Mouse (Mus musculus): ENCODE measurements at regions not wholly inside any gene's neighbourhood (a gene's known extent, or its start where the extent isn't known, plus 50 kb on each side); places are given as distances from the start of the nearest gene placed in this dataset.
A peak's percentile ranks its signal among the peaks of the same experiment; 100 is the strongest.
"Not testable (repeated sequence)": the region's sequence is repeated elsewhere in the genome, so short reads cannot be mapped to it uniquely, and the experiment has no call there.

DNA sequence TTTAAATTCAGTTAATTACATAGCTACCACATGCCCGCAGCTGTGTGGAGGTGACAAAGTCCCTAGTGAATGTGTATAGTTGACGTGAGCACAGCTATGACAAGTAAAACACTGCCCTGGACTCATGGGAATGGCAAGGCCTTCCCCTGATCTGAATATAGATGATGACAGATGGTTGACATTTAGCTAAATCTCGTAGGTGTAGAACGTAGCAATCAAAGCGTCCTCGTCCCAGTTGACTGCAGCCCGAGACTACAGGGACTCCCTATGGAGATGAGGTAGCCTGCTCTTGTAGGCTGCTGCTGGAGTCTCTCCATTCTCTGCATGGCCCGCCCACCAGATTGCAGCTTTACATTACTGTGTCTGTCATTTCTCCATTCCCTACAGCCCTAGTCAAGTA, 107.0 kb upstream of the Slc1a3 start:
- 54% methylated on average over 8 of the region's 8 CpGs for WGBS

DNA sequence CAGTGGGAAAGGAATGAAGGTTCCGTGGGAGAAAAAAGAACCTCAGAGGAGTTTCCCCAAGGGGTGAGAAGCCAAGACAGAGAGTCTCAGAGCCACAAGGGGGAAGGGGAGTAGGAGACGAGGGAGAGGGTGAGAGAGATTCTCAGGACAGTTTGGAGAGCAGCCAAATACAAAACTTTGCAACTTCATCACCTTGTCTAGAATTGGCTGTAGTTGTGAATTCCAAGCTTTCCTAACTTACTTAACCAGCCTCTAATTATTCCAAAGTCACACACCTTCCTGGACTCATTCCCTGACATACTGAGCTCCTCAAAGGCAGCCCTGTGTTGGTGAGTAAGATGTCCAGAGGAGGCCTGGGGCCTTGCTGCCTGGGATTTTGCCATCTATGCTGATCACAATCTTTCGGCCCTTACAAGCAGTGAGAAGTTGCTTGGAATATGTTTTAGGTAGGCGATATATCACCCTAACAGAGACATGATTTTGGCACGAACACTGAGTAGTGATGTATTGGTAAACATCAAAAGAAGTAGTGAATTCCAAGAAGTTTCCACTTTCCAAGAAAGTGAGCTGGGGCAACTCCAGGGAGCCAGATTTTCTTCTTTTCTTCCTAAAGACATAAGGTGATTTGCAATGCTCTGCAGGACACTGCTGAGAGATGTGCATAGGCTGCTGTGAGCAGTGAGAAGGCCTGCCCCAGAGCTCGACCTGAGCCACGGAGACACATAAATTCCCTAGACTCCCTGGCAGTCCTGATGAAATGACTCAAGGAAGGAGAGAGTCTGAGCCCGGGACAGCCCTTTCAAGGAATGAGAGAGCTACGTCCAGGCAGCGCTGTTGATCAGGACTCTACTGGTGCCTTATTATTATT, 106.2 kb upstream of the Slc1a3 start:
- ATAC-seq (ENCODE audit: low FRiP score) = peak; percentile 24; the same call in 1 of the 2 replicates
- H3K9me3 ChIP-seq (replicated peaks) = no peaks in the 10 kb centered on the region
- WGBS = 52% methylated on average over 10 of the region's 10 CpGs

More for the DNA sequence above, 107.0 kb upstream of the Slc1a3 start:
- H3K9me3 ChIP-seq (replicated peaks) = no peaks in the 10 kb centered on the region
- H3K4me1 ChIP-seq = peaks cover 15% of the 10 kb centered on the region
- H3K9ac ChIP-seq = no peak overlapping the region
- no peak overlapping the region for H3K27ac ChIP-seq
- H3K4me3 ChIP-seq = no peak overlapping the region
- ATAC-seq (ENCODE audit: low FRiP score) = peak; percentile 37
- no peaks in the 10 kb centered on the region for H3K27me3 ChIP-seq
- no peak overlapping the region for H3K4me2 ChIP-seq (replicated peaks)
- no peaks in the 10 kb centered on the region for H3K36me3 ChIP-seq

DNA sequence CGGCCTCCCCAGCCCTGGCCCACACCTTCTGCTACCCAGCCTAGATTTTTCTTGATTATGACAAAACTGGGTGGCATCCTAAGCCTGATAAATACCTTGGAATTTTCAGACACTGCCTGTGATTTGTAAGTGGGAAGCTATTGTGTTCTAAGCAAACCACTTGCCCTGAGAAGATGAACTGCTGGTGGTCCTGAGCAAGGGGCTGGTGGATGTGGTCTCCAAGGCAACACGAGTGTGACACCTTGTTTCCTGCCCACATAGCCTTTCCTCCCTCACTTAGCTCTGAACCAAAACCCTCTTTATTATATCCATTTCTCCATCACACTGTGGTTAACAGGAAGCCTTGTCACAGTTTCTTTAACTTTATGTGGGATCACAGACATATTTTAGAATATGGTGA, 105.4 kb upstream of the Slc1a3 start:
- H3K4me3 ChIP-seq = no peak overlapping the region
- WGBS = 65% methylated on average over 2 of the region's 2 CpGs
- no peak overlapping the region for H3K9ac ChIP-seq
- H3K27me3 ChIP-seq = no peaks in the 10 kb centered on the region
- no peaks in the 10 kb centered on the region for H3K36me3 ChIP-seq
- no peak overlapping the region for H3K4me2 ChIP-seq (replicated peaks)
- no peak for ATAC-seq (ENCODE audit: low FRiP score)
- no peaks in the 10 kb centered on the region for H3K9me3 ChIP-seq (replicated peaks)
- peaks cover 15% of the 10 kb centered on the region for H3K4me1 ChIP-seq
- no peak overlapping the region for H3K27ac ChIP-seq

More for the DNA sequence above, 106.2 kb upstream of the Slc1a3 start:
- no peaks in the 10 kb centered on the region for H3K36me3 ChIP-seq
- H3K9ac ChIP-seq = no peak overlapping the region
- no peaks in the 10 kb centered on the region for H3K27me3 ChIP-seq
- H3K4me3 ChIP-seq = no peak overlapping the region
- no peak overlapping the region for H3K4me2 ChIP-seq (replicated peaks)
- H3K27ac ChIP-seq = no peak overlapping the region
- H3K4me1 ChIP-seq = peaks cover 15% of the 10 kb centered on the region

DNA sequence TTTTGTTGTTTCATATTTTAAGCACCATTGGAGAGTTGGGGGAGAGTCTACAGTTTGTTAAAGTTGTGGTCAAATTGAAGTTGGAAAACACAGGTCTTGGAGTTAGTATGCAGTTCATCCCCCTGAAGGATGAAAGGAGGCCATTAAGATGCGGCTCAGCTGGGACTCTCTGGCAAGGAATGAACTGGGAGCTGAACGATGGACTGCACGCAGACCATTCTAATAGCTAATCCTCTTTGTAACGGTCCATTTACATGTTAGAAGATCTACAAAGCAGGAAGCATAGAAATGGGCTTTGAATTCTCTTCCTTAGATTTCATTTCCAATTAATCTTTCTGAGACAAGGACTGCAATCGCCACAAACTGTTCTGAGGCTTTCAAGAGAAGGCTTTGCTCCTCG, 104.7 kb upstream of the Slc1a3 start:
- Histone ChIP-seq H3K9me3 (replicated peaks) (no peaks in the 10 kb centered on the region), H3K4me3 (no peak overlapping the region), H3K4me2 (replicated peaks) (no peak overlapping the region), H3K27me3 (no peaks in the 10 kb centered on the region), H3K27ac (no peak overlapping the region), H3K4me1 (peaks cover 15% of the 10 kb centered on the region), H3K36me3 (no peaks in the 10 kb centered on the region), H3K9ac (no peak overlapping the region)
- WGBS = 43% methylated on average over 6 of the region's 6 CpGs
- ATAC-seq (ENCODE audit: low FRiP score) = peak; percentile 76

DNA sequence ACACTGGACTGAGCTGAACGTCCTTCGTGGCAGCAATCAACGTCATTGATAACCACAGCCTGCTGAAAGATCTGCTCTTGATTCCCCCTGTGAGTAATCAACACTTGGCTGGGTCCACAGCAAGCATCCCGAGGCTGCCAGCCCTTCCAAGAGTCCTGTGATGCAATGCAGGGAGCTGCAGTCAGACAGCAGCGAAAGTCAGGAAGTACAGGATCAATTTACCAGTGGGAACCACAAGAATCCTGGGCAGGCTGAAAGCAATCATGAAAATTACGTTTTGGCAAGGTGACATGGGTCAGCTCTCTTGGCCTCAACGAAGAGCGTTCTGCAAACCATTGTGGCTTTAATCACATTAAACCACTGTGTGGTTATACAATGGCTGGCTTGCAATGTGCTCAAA, 95.8 kb upstream of the Slc1a3 start:
- no peak overlapping the region for H3K4me2 ChIP-seq (replicated peaks)
- 67% methylated on average over 8 of the region's 8 CpGs for WGBS

DNA sequence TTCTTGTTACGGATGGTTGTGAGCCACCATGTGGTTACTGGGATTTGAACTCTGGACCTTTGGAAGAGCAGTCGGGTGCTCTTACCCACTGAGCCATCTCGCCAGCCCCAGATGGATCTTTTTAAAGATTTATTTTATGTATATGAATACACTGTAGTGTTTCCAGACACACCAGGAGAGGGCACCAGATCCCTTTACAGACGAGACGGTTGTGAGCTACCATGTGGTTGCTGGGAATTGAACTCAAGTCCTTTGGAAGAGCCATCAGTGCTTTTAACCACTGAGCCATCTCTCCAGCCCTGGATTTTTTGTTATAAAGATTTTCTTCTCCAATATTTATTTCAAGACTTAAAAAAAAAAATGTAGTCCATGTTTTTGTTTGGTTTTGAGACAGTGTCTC, 95.0 kb upstream of the Slc1a3 start:
- 87% methylated on average over 5 of the region's 5 CpGs for WGBS
- not testable (repeated sequence) for H3K27ac ChIP-seq; ATAC-seq (ENCODE audit: low FRiP score); H3K27me3 ChIP-seq; H3K9me3 ChIP-seq (replicated peaks); H3K4me3 ChIP-seq; H3K4me2 ChIP-seq (replicated peaks); H3K36me3 ChIP-seq; H3K9ac ChIP-seq; H3K4me1 ChIP-seq

More for the DNA sequence above, 95.8 kb upstream of the Slc1a3 start:
- no peak overlapping the region for H3K4me3 ChIP-seq
- no peaks in the 10 kb centered on the region for H3K9me3 ChIP-seq (replicated peaks)
- ATAC-seq (ENCODE audit: low FRiP score) = no peak
- H3K4me1 ChIP-seq = no peaks in the 10 kb centered on the region
- no peak overlapping the region for H3K9ac ChIP-seq
- H3K27me3 ChIP-seq = no peaks in the 10 kb centered on the region
- no peak overlapping the region for H3K27ac ChIP-seq
- no peaks in the 10 kb centered on the region for H3K36me3 ChIP-seq

DNA sequence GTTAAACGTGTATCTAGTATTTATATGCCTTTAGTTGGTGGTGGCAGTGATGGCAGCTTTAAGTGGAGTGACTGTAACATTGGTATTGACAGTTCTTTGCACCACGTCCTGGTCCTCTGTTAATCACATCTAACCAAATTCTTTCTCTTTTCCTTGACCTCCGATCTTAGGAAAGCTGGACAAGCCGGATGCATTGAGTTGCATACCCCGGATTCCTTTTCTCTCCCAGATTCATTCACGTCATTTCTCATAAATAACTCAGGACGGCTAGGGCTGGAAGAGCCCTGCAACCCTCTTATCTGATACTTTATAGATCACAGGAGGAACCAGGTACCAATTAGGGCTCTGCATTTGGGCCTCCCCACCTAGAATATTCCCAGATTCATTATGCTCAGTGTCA, 91.5 kb upstream of the Slc1a3 start:
- H3K4me2 ChIP-seq (replicated peaks) = no peak overlapping the region
- no peaks in the 10 kb centered on the region for H3K9me3 ChIP-seq (replicated peaks)
- H3K9ac ChIP-seq = no peak overlapping the region
- H3K27me3 ChIP-seq = no peaks in the 10 kb centered on the region
- H3K27ac ChIP-seq = no peak overlapping the region
- H3K4me1 ChIP-seq = no peaks in the 10 kb centered on the region
- no peak for ATAC-seq (ENCODE audit: low FRiP score)
- no peaks in the 10 kb centered on the region for H3K36me3 ChIP-seq
- no peak overlapping the region for H3K4me3 ChIP-seq
- 71% methylated on average over 7 of the region's 7 CpGs for WGBS

DNA sequence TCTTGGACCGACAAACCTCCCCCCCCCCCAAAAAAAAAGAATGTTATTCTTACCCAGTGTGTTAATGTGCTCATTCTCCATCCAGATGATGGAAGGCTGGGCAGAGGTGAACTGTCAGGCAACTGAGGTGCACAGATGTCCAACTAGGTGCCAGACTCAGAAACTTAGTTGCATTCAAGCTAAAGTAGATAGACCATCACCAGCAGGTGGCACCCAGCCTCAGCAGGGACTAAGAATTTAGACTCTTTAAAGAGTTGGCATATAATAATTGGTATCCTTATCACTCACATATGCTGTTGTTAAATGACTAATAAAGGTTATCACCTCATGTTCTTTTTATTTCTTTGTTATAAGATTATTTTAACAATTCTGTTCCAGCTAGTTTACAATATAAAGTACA, 86.5 kb upstream of the Slc1a3 start:
- Histone ChIP-seq H3K4me3 (no peak overlapping the region), H3K4me1 (no peaks in the 10 kb centered on the region)
- 100% methylated on average over 1 of the region's 1 CpGs for WGBS

DNA sequence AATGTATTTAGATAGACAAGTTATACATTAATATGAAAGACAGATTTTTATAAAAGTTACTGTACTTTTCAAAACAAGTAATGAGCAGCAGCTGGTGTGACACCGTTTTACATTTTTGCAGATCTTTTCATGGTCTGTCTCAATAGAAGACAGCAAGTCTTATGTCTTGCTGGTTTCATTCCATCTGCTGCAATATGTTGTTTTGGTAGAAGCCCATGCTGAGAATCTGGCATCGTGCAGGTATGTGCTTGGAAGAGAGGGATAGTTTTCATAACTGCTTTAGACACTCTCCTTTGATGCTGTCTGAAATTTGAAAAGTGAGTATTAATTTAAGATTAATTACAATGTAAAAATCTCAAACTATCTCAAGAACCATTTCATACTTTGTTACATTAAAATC, 81.5 kb upstream of the Slc1a3 start:
- Histone ChIP-seq H3K9ac (no peak overlapping the region), H3K27ac (no peak overlapping the region), H3K4me2 (replicated peaks) (no peak overlapping the region), H3K36me3 (no peaks in the 10 kb centered on the region), H3K4me1 (no peaks in the 10 kb centered on the region), H3K27me3 (no peaks in the 10 kb centered on the region), H3K4me3 (no peak overlapping the region), H3K9me3 (replicated peaks) (no peaks in the 10 kb centered on the region)
- no peak for ATAC-seq (ENCODE audit: low FRiP score)
- 76% methylated on average over 2 of the region's 2 CpGs for WGBS

More for the DNA sequence above, 86.5 kb upstream of the Slc1a3 start:
- H3K27me3 ChIP-seq = no peaks in the 10 kb centered on the region
- no peaks in the 10 kb centered on the region for H3K36me3 ChIP-seq
- no peak overlapping the region for H3K9ac ChIP-seq
- no peaks in the 10 kb centered on the region for H3K9me3 ChIP-seq (replicated peaks)
- ATAC-seq (ENCODE audit: low FRiP score) = no peak
- no peak overlapping the region for H3K4me2 ChIP-seq (replicated peaks)
- H3K27ac ChIP-seq = no peak overlapping the region

DNA sequence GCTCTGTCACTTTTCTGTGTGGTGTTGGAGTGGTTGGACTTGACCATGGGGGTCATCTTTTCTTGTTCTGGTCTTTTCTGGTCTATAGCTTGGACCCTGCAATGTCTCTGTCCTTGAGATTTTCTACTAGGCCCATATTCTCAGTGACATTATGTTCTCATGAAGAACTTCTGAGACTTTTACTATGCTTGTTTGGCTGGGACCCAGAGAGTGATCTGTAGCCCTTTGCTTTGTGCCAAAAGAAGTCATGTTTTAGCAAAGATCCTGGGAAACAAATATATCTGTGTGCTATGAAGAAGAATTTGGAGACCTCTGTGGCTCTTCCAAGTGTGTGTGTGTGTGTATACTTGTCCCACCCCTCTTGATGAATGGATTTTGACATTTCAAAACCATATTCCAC, 79.4 kb upstream of the Slc1a3 start:
- no peaks in the 10 kb centered on the region for H3K9me3 ChIP-seq (replicated peaks)
- H3K27ac ChIP-seq = no peak overlapping the region
- no peak overlapping the region for H3K4me3 ChIP-seq
- no peaks in the 10 kb centered on the region for H3K36me3 ChIP-seq
- H3K9ac ChIP-seq = no peak overlapping the region
- no peak overlapping the region for H3K4me2 ChIP-seq (replicated peaks)
- no peak for ATAC-seq (ENCODE audit: low FRiP score)
- H3K27me3 ChIP-seq = no peaks in the 10 kb centered on the region
- 0 out of 2 replicates have a peak, but pooled peaks cover 2% of the 10 kb centered on the region for H3K4me1 ChIP-seq

DNA sequence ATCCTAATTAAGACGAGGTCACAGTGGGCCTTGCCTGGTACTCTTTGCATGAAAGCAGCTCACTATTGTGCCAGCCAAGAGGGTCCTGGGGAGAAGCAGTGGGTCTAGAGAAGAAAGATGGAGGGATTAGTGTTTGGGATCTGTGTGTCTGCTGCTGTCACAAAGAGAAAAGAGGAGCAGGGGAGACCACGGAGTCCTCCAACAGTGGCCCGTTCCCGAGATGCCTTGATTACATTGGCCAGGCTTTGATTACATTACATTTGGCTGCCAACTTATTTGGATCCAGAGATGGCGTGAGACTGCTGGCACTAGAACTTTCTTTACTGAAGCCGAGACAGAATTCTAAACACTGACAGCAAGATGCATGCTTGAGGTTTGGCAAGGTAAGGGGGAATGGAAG, 78.4 kb upstream of the Slc1a3 start:
- Histone ChIP-seq H3K36me3 (no peaks in the 10 kb centered on the region), H3K4me1 (0 out of 2 replicates have a peak, but pooled peaks cover 2% of the 10 kb centered on the region), H3K4me3 (no peak overlapping the region), H3K9ac (no peak overlapping the region), H3K9me3 (replicated peaks) (no peaks in the 10 kb centered on the region), H3K27me3 (no peaks in the 10 kb centered on the region), H3K27ac (no peak overlapping the region), H3K4me2 (replicated peaks) (no peak overlapping the region)
- ATAC-seq (ENCODE audit: low FRiP score) = no peak
- 75% methylated on average over 6 of the region's 6 CpGs for WGBS

DNA sequence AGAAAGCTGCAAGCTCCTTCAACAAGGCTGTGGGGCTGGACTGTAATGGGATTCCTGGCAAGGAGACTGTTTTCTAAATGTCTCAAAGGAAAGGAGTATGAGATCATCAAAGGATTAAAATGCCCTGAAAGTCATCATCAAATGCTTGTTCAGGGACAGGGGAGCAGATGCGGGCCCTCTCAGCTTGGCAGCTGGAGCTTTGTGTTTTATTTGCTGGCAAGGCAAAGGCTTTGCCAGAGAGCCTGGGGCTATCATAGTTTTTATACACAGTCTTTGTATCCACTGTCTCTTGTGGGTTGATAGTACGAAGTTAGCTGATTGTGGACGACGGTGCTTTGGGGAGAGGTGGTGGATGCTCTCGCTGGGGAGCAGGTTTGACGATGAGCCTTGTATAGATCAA, 75.0 kb upstream of the Slc1a3 start:
- no peak overlapping the region for H3K4me2 ChIP-seq (replicated peaks)
- ATAC-seq (ENCODE audit: low FRiP score) = no peak
- no peak overlapping the region for H3K27ac ChIP-seq
- H3K4me1 ChIP-seq = peaks cover 13% of the 10 kb centered on the region
- no peaks in the 10 kb centered on the region for H3K27me3 ChIP-seq
- H3K9ac ChIP-seq = no peak overlapping the region
- WGBS = 67% methylated on average over 6 of the region's 6 CpGs
- no peaks in the 10 kb centered on the region for H3K36me3 ChIP-seq
- H3K9me3 ChIP-seq (replicated peaks) = no peaks in the 10 kb centered on the region
- H3K4me3 ChIP-seq = no peak overlapping the region

DNA sequence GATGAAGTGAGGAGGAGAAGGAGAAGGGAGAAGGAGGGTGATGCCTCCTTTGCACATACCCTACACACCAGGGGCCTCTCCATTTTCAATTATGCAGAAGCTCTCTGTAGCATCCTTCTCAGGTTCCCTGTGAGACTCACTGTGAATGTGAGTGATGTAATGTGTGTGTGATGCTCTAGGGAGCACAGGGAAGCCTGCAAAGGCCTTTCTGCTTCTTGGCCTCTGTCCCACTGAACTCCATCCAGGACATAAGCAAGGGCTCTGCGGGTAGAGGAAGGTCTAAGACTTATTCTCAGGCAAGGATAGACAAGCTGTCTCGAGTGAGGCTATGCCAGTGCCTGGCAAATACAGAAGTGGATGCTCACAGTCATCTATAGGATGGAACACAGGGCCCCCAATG, 73.0 kb upstream of the Slc1a3 start:
- Histone ChIP-seq H3K27ac (no peak overlapping the region), H3K4me2 (replicated peaks) (no peak overlapping the region), H3K4me1 (peaks cover 13% of the 10 kb centered on the region), H3K36me3 (no peaks in the 10 kb centered on the region), H3K9ac (no peak overlapping the region), H3K9me3 (replicated peaks) (no peaks in the 10 kb centered on the region), H3K4me3 (no peak overlapping the region), H3K27me3 (no peaks in the 10 kb centered on the region)
- no peak for ATAC-seq (ENCODE audit: low FRiP score)
- WGBS = 87% methylated on average over 2 of the region's 2 CpGs

Measured in hindbrain, embryonic 12.5 days (tissue).